Mouse (Mus musculus) limb, embryonic 13.5 days (tissue): ENCODE data around the gene Nol3. TPM values are rescaled to one million over a fixed set of nuclear protein-coding genes. Genes with fewer than 3 reads are reported as not detected.

Experiments used
- ATAC-seq: fragments of 200-750 bp; cut with Nextera tagmentation; 2 replicates; pipeline ENCODE4 v1.8.0; 2017; ENCODE audit warnings: low read depth, moderate number of reproducible peaks, moderate TSS enrichment; ENCODE audit not compliant: low FRiP score
- H3K27ac ChIP-seq: fragments of 300-500 bp; sonication (generic); 2 replicates; pipeline ENCODE4 v1.5.1; 2015; ENCODE audit warnings: inconsistent platforms, mild to moderate bottlenecking, moderate library complexity
- H3K27me3 ChIP-seq: fragments of 300-500 bp; sonication (generic); 2 replicates; pipeline ENCODE4 v1.6.1; 2015; ENCODE audit warnings: mild to moderate bottlenecking, inconsistent platforms
- H3K36me3 ChIP-seq: fragments of 300-500 bp; sonication (generic); 2 replicates; pipeline ENCODE4 v1.6.1; 2015; ENCODE audit warnings: inconsistent platforms, mild to moderate bottlenecking, moderate library complexity
- H3K4me1 ChIP-seq: fragments of 300-500 bp; sonication (generic); 2 replicates; pipeline ENCODE4 v1.6.1; 2015; ENCODE audit warnings: inconsistent platforms
- H3K4me2 ChIP-seq: fragments of 300-500 bp; sonication (generic); replicated peaks from 2 replicates; pipeline ENCODE4 v1.6.1; 2015; ENCODE audit warnings: inconsistent platforms, mild to moderate bottlenecking, moderate library complexity
- H3K4me3 ChIP-seq: fragments of 300-500 bp; sonication (generic); 2 replicates; pipeline ENCODE4 v1.5.1; 2015; ENCODE audit warnings: moderate library complexity, mild to moderate bottlenecking, inconsistent platforms
- H3K9ac ChIP-seq: fragments of 300-500 bp; sonication (generic); 2 replicates; pipeline ENCODE4 v1.6.1; 2015; ENCODE audit warnings: mild to moderate bottlenecking, inconsistent platforms
- H3K9me3 ChIP-seq: fragments of 300-500 bp; sonication (generic); 2 replicates; pipeline ENCODE4 v1.6.1; 2016; ENCODE audit warnings: inconsistent platforms
- WGBS: fragments of 180-500 bp; shearing (Covaris S2); methylation state at CpG from one replicate; pipeline ENCODE4 v1.1.7; 2015; 5-methylcytosine and 5-hydroxymethylcytosine counted together
- polyA plus RNA-seq: library from polyadenylated mRNA; unstranded; fragments of >200 nt; fragmentation: Nextera tagmentation; extraction: Ambion mirVana; gene quantifications from 2 replicates; pipeline ENCODE4 v1.2.1, GENCODE M21; 2015

Gene Nol3
- polyA plus RNA-seq, 1 experiment from 2014 or later, result 2.7 TPM

DNA sequence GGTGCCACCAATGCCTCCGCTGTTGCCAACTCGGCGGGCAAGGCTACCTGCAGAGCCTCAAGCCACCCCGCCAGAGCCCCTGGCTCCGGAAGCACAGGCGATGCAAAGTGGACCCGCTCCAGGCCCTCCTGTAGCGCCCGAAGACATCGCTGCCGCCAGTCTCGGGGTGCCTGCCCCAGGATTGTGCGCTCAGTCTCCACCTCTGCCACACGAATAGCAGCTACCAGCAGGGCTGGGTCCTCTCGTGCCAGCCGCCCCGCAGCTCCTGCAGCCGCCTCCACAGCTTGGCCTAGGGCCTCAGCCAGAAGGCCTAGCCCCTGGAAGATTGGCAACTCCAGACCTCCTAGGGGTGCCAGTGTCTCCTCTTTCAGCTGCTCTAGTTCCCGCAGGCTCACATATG is 17.5 kb downstream of the Nol3 start:
- H3K9me3 ChIP-seq, result no peaks in the 10 kb centered on the region
- H3K36me3 ChIP-seq, result no peaks in the 10 kb centered on the region
- no peak overlapping the region for H3K4me2 ChIP-seq
- H3K4me3 ChIP-seq, result no peak overlapping the region
- no peak overlapping the region for H3K9ac ChIP-seq
- ATAC-seq, result no peak
- peaks cover 31% of the 10 kb centered on the region for H3K4me1 ChIP-seq
- peaks cover 28% of the 10 kb centered on the region for H3K27me3 ChIP-seq
- WGBS, result 62% methylated on average over 19 of the region's 19 CpGs
- H3K27ac ChIP-seq, result no peak overlapping the region

DNA sequence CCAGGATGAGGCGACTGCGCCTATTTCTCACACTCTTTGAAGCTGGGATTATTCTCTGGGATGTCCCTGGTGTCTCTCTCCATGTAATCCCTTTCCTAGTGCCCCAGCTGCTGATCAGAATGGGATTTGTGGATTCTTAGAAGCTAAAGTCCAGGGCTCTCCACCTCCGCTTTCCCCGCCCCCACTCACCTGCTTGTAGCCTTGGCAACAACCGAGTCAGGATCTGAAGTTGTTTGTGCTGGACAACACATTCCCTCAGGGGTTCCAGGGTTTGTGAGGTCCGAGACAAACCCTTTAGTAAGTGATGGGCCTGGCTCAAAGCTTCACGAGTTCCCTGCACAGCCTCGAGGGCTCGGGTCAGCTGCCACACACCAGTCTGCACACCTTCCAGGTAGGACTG is 18.8 kb downstream of the Nol3 start:
- WGBS, result 72% methylated on average over 9 of the region's 9 CpGs
- no peaks in the 10 kb centered on the region for H3K9me3 ChIP-seq
- peaks cover 26% of the 10 kb centered on the region for H3K27me3 ChIP-seq
- H3K36me3 ChIP-seq, result peaks cover 10% of the 10 kb centered on the region
- H3K4me1 ChIP-seq, result peaks cover 29% of the 10 kb centered on the region
- H3K4me3 ChIP-seq, result 0 out of 2 replicates have a peak overlapping the region, but pooled peaks have one; percentile 11
- peak overlapping the region; percentile 31; the same call in 1 of the 2 replicates for H3K4me2 ChIP-seq
- no peak overlapping the region for H3K27ac ChIP-seq
- ATAC-seq, result no peak
- peak overlapping the region; percentile 15; the same call in 1 of the 2 replicates for H3K9ac ChIP-seq

DNA sequence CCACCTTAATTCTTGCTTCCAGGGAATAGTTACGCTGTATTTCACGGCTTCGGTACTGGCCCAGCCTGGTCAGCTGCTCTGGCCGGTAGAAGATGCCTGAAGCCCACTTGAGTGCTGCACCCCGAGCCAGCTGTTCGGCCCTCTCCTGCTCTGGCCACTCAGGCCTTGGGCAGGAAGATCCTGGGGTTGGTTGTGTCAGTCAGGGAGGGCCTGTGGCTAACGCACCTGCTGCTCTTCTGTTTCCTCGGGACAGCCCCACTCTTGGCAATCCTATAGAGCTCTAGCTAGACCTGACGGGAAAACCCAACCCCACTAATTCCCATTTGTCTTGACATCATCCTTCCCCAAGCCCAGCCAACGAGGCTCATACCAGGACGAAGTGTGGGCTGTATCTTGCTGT is 19.3 kb downstream of the Nol3 start:
- Histone ChIP-seq H3K9me3 (no peaks in the 10 kb centered on the region), H3K4me1 (peaks cover 24% of the 10 kb centered on the region), H3K36me3 (peaks cover 15% of the 10 kb centered on the region), H3K27me3 (peaks cover 21% of the 10 kb centered on the region), H3K27ac (no peak overlapping the region), H3K4me2 (peak overlapping the region; percentile 31), H3K4me3 (0 out of 2 replicates have a peak overlapping the region, but pooled peaks have one; percentile 11), H3K9ac (peak overlapping the region; percentile 15; the same call in 1 of the 2 replicates)
- no peak for ATAC-seq
- 65% methylated on average over 11 of the region's 11 CpGs for WGBS

DNA sequence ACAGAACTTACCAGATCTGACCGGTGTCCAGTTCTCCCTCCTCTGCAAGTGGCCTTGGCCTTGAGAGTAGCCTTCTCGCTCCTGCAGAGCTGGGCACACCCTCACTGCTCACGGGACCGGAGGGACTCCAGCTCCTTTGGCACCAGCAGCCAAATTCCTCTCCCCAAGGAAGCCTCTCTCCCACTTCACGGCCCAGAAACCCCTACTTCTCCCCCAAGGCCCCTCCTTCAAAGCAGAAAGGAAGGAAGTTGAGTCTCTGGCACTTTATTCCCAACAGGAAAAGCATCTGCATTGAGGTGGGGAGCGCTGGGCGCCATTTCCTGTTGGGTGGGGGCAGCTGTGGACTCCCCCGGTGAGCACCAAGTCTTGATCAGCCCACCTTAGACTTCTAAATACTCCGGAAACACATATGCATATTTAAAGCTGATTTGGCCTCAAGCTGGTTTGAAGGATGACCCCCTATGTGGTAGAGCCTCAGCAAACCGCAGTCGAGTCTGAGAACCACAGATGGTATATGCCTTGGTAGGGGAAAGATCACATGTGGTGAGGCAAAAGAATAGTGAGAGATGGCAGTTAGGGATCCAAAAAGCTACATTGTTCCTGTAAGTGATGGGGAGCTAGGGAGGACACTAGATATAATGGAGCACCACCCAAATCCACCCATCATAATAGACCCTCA is 20.1 kb downstream of the Nol3 start, which contains the start of gene Exoc3l:
Exoc3l (minus strand) TSS at position 207 of the 679 bp plus-strand sequence.
- Histone ChIP-seq H3K4me2 (peak within 1 kb of the TSS; percentile 97), H3K9me3 (no peaks in the 10 kb centered on the region), H3K27me3 (peaks cover 15% of the 10 kb centered on the region), H3K36me3 (peaks cover 22% of the 10 kb centered on the region), H3K27ac (peak within 1 kb of the TSS; percentile 48; the same call in 1 of the 2 replicates), H3K4me1 (peaks cover 18% of the 10 kb centered on the region), H3K4me3 (peak within 1 kb of the TSS; percentile 98), H3K9ac (peak within 1 kb of the TSS; percentile 15; the same call in 1 of the 2 replicates)
- no peak for ATAC-seq
- WGBS, result 62% methylated on average over 11 of the region's 11 CpGs

DNA sequence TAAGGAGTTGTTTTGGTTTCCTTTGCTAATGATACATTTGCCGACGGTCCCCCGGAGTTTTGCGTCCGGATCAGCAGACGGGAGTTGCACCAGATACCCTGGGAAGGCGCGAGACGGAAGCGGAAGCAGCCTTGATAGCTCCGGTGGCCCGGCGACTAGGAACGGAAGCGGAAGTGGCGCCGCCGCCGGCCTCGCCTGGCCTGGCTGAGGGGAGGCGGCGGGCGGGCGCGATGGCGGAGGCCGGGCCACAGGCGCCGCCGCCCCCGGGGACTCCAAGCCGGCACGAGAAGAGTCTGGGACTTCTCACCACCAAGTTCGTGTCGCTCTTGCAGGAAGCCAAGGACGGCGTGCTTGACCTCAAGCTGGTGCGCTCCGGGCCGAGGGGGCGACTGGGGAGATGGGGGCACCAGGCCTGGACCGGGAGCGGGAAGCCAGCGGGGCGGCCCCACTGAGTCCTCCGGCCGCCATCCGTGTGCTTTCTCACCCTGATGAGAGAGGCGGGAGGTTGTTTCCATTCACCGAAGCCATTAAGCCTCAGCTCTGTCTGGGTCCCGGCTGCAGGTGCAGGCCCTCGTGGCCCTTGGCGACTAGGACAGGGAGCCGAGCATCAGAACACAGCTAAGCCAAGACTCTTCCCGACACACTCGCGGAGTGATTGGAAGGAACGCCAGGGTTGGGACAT is 21.7 kb downstream of the Nol3 start, which contains the start of gene E2f4:
E2f4 (plus strand) TSS at position 153 of the 682 bp plus-strand sequence.
- Histone ChIP-seq H3K9me3 (no peaks in the 10 kb centered on the region), H3K27ac (peak within 1 kb of the TSS; percentile 58), H3K4me2 (peak within 1 kb of the TSS; percentile 97), H3K36me3 (peaks cover 39% of the 10 kb centered on the region), H3K9ac (peak within 1 kb of the TSS; percentile 94), H3K27me3 (peaks cover 15% of the 10 kb centered on the region), H3K4me1 (peaks cover 18% of the 10 kb centered on the region), H3K4me3 (peak within 1 kb of the TSS; percentile 98)
- under 1% methylated on average over 58 of the region's 58 CpGs for WGBS
- peak; percentile 90 for ATAC-seq

DNA sequence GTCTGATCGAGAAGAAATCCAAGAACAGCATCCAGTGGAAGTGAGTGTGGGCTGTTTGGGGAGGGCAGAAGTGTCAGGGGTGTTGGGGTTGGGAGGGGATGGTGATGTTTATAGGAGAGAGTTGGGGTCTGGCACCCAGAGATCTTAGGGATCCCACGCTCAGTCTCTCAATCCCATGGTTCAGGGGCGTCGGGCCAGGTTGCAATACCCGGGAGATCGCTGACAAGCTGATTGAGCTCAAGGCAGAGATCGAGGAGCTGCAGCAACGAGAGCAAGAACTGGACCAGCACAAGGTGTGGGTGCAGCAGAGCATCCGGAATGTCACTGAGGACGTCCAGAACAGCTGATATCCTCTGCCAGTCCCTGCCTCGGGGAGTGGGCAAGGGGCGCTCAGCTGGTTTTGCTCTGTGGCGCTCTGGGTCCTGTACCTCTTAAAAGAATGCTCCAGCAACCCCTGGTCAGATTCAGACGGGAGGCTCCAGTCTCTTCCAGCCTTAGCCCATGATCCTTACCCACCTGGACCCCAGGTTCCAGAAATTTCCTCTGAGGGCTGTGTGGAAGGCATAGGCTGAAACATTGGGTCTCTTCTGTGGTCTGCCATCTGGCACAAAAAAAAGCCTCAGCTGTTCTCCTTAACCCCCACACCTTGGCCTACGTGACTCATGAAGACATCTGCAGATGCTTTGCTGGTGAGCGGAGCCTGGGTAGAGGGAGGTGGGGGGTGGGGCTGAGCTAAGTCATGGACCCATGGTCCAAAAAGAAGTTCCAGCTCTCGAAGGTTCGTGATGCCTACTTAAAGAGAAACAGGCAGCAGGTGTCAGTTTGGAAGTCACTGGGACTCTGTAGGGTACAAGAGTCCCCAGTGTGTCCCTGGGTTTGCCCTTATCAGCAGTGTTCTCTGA is 22.7 kb downstream of the Nol3 start:
- H3K9ac ChIP-seq, result peak overlapping the region; percentile 94
- H3K27me3 ChIP-seq, result peaks cover 5% of the 10 kb centered on the region; the same call in 1 of the 2 replicates
- H3K4me3 ChIP-seq, result peak overlapping the region; percentile 98
- ATAC-seq, result no peak
- H3K27ac ChIP-seq, result 0 out of 2 replicates have a peak overlapping the region, but pooled peaks have one; percentile 58
- H3K9me3 ChIP-seq, result no peaks in the 10 kb centered on the region
- H3K4me1 ChIP-seq, result peaks cover 18% of the 10 kb centered on the region
- H3K36me3 ChIP-seq, result peaks cover 46% of the 10 kb centered on the region
- WGBS, result 58% methylated on average over 18 of the region's 18 CpGs
- peak overlapping the region; percentile 97 for H3K4me2 ChIP-seq

DNA sequence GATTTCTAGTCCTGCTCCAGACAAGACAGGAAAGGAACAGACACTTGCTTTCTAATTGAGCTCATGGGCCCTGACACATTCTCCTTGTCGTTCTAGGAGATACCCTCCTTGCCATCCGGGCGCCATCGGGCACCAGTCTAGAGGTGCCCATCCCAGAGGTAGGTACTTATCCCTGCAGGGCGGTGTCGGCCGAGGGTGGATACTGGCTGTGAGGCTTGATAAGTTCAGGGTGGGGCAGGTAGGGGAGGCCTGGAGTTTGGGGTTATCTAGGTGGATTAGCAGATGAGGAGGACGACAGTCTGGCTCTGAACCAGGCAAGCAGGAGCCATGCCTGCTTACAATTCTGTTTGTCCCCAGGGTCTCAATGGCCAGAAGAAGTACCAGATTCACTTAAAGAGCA is 24.0 kb downstream of the Nol3 start:
- H3K27me3 ChIP-seq, result no peaks in the 10 kb centered on the region; the same call in 1 of the 2 replicates
- H3K36me3 ChIP-seq, result peaks cover 59% of the 10 kb centered on the region

DNA sequence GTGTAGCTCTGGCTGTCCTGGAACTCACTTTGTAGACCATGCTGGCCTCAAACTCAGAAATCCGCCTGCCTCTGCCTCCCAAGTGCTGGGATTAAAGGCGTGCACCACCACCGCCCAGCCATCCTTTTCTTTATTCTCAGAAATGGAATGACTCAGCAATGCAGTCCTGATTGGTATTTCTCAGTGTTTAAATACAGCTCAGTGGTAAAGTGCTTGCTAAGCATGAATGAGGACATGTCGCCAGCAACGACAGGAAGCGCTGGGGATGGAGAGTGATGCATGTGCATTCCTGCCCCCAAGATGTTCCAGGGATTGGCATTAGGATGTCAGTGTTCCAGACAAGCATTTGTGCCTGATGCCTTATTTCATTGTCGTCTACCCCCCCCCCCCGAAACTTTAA is 27.5 kb downstream of the Nol3 start:
- ATAC-seq, result no peak
- WGBS, result 90% methylated on average over 8 of the region's 8 CpGs
- Histone ChIP-seq H3K9me3 (no peaks in the 10 kb centered on the region), H3K27me3 (no peaks in the 10 kb centered on the region), H3K36me3 (peaks cover 78% of the 10 kb centered on the region), H3K27ac (no peak overlapping the region), H3K4me2 (no peak overlapping the region), H3K9ac (no peak overlapping the region), H3K4me1 (peaks cover 32% of the 10 kb centered on the region), H3K4me3 (no peak overlapping the region)

More for the DNA sequence above, 24.0 kb downstream of the Nol3 start:
- Histone ChIP-seq H3K4me3 (no peak overlapping the region), H3K9ac (no peak overlapping the region), H3K4me1 (peaks cover 26% of the 10 kb centered on the region), H3K9me3 (no peaks in the 10 kb centered on the region), H3K4me2 (no peak overlapping the region), H3K27ac (no peak overlapping the region)
- no peak for ATAC-seq
- 95% methylated on average over 8 of the region's 8 CpGs for WGBS

DNA sequence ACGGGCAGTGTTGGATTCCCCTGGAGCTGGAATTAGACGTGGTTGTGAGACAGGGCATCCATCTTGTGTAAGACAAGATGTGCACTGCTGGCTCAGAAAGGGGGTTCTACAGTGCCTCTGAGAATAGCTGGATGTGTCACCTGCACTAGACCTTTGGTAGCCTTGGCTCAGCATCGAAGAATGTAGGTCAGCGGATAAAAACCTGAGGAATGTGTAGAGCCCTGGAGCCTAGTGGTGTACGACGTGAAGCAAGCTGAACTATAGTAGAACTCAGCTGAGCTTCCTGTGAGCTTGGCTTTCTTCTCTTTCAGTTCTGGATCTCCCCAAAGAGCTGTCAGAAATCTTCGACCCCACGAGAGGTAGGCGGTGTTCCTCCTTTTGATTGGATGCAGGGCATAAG is 27.9 kb downstream of the Nol3 start:
- H3K9me3 ChIP-seq, result no peaks in the 10 kb centered on the region
- H3K36me3 ChIP-seq, result peaks cover 79% of the 10 kb centered on the region

DNA sequence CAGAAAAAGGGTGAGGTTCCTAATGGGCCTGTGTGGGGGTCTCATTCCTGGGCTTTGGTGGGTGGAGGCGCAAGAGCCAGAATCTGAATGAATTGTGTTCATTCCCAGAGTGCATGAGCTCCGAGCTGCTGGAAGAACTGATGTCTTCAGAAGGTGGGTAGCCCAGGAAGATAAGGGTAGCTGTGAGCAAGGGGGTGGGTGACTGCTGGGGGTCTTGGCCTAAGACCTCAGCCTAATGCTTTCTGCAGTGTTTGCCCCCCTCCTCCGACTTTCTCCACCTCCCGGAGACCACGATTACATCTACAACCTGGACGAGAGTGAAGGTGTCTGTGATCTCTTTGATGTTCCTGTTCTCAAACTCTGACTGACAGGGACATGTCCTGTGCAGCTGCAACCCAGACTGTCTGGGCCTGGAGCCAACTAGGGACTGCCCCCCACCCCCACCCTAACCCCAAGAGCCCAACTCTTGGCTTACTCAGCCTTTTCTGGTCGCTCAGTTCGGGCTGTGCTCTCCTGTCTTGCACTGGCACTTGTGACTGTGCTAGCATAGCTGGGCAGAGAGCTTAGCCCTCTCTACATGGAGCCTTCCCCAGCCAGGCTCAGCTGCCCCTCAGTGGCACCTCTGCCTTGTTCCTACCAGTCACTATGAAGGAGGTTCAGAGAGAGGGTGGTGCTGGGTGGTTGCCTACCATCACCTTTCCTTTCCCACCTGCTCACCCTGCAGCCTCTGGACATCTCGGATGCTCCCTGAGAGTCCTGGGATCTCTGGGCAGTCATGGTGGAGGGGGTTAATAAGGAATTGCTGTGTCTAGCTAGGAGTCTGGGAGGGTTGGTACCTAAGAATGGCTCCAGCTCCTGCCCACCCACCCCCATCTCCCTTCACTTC is 28.6 kb downstream of the Nol3 start:
- Histone ChIP-seq H3K4me3 (no peak overlapping the region), H3K9me3 (no peaks in the 10 kb centered on the region), H3K4me1 (peaks cover 24% of the 10 kb centered on the region), H3K27me3 (no peaks in the 10 kb centered on the region), H3K9ac (no peak overlapping the region; the same call in 1 of the 2 replicates), H3K4me2 (0 out of 2 replicates have a peak overlapping the region, but pooled peaks have one; percentile 72), H3K36me3 (peaks cover 82% of the 10 kb centered on the region), H3K27ac (peak overlapping the region; percentile 39; the same call in 1 of the 2 replicates)
- 63% methylated on average over 9 of the region's 9 CpGs for WGBS
- peak; percentile 34; the same call in 1 of the 2 replicates for ATAC-seq

More for the DNA sequence above, 27.9 kb downstream of the Nol3 start:
- WGBS, result 86% methylated on average over 9 of the region's 9 CpGs
- ATAC-seq, result no peak
- H3K27ac ChIP-seq, result no peak overlapping the region
- no peak overlapping the region for H3K9ac ChIP-seq
- peaks cover 27% of the 10 kb centered on the region for H3K4me1 ChIP-seq
- no peaks in the 10 kb centered on the region for H3K27me3 ChIP-seq
- H3K4me2 ChIP-seq, result no peak overlapping the region
- H3K4me3 ChIP-seq, result no peak overlapping the region
